Mouse (Mus musculus) cerebellum, adult 11 months (tissue): ENCODE measurements around the gene Tspan31.
"Not testable (repeated sequence)": the region's sequence is repeated elsewhere in the genome, so short reads cannot be mapped to it uniquely, and the experiment has no call there.

Source experiments
- DNase-seq: peaks from one replicate; pipeline ENCODE4 v3.0.0; 2022

The Tspan31 gene

GRCm38 (mm10) chr10:127063913-127064870 lies 5.9 kb downstream of the Tspan31 start:
- DNase-seq, result no peak

- DNase-seq, result peak; percentile 99
These were observed 6.7 kb downstream of the Tspan31 start, which contains the start of gene Cdk4 for GRCm38 (mm10) chr10:127063239-127063872. Gene Cdk4 (plus strand): TSS chr10:127063534.

DNA sequence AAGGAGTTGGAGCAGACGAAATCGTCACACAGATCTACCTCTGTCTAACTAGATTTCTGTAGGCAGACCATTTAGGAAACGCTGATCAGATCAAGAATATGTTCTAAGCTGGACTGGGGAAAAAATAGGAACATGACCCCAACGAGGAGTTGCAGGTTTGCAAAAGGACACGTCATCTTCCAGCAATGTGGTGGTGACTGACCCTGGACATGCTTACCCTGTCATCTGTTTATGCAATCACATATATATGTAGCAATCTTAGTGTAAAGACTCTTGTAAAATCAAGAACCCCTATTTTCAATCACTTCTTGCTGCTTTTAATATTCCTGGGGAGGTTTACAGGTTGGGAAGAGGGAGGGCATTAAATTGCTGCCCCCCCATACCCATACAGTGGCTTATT lies 7.6 kb downstream of the Tspan31 start:
- DNase-seq, result no peak

- DNase-seq, result not testable (repeated sequence)
These were observed 8.0 kb downstream of the Tspan31 start for GRCm38 (mm10) chr10:127062101-127062500.

DNA sequence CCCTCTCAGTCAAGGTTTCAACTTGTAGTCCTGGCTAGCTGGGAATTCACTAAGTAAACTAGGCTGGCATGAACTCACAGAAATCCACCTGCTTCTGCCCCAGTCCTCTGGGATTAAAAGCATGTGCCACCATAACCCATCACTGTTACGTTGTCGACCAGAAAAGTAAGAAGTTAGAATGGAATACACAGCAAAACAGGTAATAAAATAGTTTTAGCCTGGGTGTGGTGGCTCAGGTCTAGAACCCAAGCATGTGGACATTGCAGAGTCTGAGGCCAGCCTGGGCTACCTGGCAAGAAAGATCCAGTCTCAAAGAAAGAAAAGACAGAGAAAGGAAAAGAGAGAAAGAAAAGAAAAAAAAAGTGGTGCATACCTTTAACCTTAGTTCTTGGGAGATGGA lies 8.6 kb downstream of the Tspan31 start:
- DNase-seq, result no peak

DNA sequence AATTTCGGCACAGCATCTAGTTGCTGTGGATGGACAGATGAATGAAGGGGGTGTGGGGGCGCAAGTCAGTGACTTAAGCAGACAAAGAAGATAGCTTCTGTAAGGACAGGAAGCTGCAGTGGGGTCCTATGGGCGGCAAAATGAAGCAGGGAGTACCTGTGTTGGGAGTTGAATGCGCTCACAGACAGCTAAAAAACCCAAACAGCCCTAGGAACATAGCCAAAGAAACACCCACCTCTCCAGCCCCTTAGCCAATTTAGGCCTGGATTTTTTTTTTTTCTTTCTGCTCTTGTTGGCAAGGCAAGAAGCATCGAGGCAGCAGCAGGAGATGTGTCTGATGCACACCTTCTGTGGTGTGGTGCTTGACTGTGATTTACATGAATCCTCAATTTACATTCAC lies 9.0 kb downstream of the Tspan31 start:
- DNase-seq, result no peak

DNA sequence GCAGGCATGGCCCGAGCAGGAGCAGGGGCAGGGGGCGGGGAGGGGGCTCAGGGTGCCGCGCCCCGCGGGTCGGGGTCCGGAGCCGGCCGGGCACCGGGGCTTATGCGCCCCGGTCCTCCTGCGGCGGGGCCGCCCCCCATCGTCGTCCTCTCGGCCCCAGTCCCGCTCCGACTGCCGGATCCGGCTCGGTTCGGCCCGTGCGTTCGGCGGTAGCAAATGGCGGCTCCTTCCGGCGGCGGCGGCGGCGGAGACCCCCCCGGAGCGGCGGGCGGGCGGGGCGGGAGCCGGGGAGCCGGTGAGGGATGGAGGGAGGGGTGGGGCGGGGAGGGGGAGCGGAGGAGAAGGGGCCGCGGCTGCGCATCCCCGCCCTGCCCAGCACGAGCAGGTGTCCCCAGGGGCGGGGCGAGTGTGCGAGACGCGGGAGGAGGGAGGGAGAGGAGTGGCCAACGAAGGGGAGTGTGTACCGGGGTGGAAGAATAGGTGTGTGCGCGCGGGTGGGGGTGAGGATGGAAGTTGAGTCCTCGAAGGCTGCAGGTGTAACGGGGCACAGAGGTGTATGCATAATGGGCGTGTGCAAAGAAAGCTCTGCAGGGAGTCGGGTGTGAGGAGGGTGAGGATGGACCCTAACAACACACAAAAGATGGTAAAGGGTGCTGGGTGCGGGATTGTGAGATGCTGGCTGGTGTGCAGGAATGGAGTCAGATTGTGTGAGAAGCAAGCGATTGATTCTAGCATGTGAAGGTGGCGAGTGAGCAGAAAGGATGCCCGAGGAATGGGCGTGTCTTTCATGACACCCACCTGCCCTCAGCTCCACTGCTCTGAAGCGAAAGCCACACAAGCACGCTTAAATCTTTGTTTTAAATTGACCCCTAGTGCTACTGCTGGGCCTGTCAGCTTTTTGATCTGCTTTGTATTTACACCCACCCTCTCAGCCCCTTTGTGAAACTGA lies 9.8 kb downstream of the Tspan31 start, which contains the start of gene March9:
March9 (minus strand) TSS at position 217 of the 949 bp plus-strand sequence.
- DNase-seq, result peak; percentile 88

GRCm38 (mm10) chr10:127059174-127059967 lies 10.7 kb downstream of the Tspan31 start:
- no peak for DNase-seq

- DNase-seq, result no peak
These were observed 11.4 kb downstream of the Tspan31 start for GRCm38 (mm10) chr10:127058708-127059107.

DNA sequence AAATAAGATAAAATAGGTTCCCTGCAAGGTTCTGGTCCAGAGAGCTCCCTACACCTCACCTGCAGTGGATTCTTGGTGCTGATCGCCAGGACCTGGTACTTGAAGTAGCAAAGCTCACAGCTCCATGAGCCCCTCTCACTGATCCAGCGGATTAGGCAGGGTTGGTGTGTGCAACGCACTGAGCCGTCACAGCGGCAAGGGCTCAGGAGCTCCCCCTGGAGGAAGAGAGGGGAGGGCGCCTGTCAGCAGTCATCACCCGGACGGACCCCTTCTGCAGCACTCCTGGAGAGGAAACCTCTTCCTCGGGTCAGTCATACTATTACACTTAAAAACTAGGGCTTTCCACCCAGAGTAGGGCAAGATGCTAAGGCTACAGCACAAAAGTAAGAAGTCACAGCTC lies 11.9 kb downstream of the Tspan31 start:
- peak; percentile 75 for DNase-seq

GRCm38 (mm10) chr10:127056490-127056889 lies 13.6 kb downstream of the Tspan31 start:
- no peak for DNase-seq

DNA sequence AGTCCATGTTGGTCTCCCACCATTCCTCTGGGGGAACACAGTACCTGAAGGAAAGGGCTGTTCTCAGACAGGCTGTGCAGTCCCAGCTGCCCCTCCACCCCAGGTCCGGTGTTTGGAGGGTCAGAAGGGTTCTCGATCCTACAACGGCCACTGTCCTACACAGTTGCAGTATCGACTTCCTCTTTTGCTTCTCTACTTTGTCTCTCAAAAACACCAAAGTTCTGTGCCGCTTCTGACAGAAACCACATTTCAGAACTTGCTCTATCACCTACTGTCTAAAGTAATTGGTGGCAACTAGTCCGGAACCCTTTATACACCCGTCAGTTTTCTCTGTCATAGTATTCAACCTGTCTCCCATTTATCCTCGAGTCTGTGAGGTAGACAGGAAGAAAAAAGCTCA lies 14.7 kb downstream of the Tspan31 start:
- no peak for DNase-seq

- no peak for DNase-seq
These were observed 15.4 kb downstream of the Tspan31 start for GRCm38 (mm10) chr10:127054646-127055045.

DNA sequence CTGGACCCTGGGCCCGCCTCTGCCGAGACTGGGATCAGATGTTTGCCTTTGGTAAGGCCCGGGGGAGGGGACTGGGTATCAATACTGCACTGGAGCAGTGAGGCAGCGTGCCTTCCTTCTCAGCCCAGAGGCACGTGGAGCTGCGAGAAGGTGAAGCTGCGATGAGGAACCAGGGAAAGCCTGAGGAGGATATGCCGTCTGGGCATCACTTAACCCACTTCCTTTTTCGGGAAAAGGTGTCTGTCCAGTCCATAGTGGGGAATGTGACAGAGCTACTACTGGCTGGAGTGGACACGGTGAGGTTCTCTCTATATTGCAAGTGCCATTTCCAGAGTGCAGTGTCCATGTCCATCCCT lies 20.0 kb downstream of the Tspan31 start:
- no peak for DNase-seq

GRCm38 (mm10) chr10:127049395-127050118 lies 20.5 kb downstream of the Tspan31 start:
- DNase-seq, result no peak

DNA sequence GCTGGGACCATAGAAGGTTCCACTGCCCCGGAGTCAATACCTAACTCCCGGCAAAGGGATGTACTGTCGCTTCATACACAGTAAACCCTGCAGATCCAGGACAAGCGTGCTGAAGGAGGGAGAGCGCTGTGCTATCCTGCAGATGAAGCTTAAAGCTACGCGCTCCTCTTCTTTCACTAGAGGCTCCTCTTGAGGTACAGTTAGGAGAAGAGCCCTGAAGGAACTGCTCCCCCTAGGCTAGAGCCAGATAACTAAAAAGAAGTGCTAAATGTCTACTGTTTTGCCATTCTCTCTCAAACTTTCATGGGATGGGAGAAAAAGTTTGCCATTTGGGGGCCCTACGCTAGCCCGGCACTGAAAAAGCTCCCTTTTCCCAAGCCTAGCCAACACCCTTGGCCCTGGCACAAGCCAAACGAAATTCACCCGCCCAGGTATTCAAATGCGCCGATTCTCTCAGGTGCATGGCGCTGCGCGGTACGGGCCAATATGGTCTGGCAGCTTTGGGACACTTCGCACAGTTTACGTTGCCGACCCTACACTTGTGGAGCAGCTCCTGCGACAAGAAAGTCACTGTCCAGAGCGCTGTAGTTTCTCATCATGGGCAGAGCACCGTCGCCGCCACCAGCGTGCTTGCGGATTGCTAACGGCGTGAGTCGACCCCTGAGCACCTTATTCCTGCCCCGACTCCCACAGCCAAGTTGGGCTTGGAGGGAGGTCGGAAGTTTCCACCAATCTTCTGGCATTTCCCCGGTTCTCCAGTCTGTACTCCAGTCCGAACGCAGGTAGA lies 21.3 kb downstream of the Tspan31 start:
- no peak for DNase-seq

GRCm38 (mm10) chr10:127047954-127048353 lies 22.1 kb downstream of the Tspan31 start, which contains the start of gene Cyp27b1:
Gene Cyp27b1 (plus strand): TSS chr10:127048250.
- DNase-seq, result no peak

GRCm38 (mm10) chr10:127043187-127043586 lies 26.9 kb downstream of the Tspan31 start:
- no peak for DNase-seq

DNA sequence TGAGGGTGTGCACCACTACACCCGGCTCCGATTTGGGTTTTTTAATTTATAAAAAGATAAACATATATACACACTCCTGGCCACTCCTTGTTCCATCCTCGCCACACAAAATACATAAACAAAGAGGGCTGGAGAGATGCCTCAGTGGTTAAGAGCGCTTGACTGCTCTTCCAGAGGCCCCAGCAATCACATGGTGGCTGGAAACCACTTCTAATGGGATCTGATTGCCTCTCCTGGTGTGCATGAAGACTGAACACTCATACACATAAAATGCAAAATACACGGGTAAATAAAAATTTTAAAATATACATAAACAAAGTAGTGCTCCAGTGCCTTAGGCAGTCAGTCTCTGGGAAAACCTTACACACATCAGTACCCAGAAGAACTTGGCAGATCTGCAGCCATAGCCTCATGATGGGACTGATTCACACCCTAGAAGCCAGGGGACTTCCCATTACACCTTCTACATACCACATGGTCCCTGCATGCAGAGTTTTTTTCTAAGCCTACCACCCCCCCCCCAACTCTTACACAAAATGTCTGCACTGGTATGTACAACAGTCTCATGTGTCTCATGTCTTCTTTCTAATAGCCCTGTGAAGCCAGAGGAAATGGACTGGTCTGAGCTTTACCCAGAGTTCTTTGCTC lies 27.5 kb downstream of the Tspan31 start:
- no peak for DNase-seq
